Mouse (Mus musculus): ENCODE measurements around the gene Gm43552. TPM values are rescaled to one million over a fixed set of nuclear protein-coding genes. Genes with fewer than 3 reads are reported as not detected.

Gm43552 gene
- total RNA-seq, 2 experiments from 2014 or later: not detected

DNA sequence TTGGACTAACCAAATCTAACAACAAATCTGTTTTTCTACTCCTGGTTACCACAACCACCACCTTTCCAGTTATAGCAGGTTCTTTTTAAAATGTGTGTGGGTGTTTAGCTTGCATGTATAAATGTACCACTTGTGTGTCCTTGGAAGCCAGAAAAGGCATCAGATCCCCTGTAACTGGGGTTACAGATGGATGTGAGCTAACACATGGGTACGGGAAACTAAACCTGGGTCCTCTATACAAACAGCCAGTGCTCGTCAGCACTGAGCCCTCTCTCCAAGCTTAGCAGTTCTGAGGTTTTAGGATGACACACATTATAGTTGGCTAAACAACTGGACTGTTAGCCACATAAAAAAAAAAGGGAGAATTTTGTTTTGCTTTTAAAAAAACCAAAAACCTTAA lies 106.9 kb downstream of the Gm43552 start:
- no peak for DNase-seq (ENCODE audit: low spot score)

Other genes starting within 250 kb of the Gm43552 start
- 10 to 100 TPM; 29.6 to 30.1 TPM for gene Rfc1, start 157.2 kb downstream of the Gm43552 start, total RNA-seq (2021)
- gene Klb, start 144.5 kb downstream of the Gm43552 start, total RNA-seq (2021): under 1 TPM; 0.18 to 0.26 TPM
- 100 to 1,000 TPM; 558 to 781 TPM for gene Rpl9, start 101.4 kb downstream of the Gm43552 start, total RNA-seq (2021)
- 10 to 100 TPM; 44.5 to 51.0 TPM for gene Lias, start 101.3 kb downstream of the Gm43552 start, total RNA-seq (2021)
- gene Ugdh, start 56.9 kb downstream of the Gm43552 start, total RNA-seq (2021): 10 to 100 TPM in 1 of 2 experiments, 1 to 10 TPM in 1; 6.9 to 13.1 TPM
- 10 to 100 TPM; 29.6 to 39.0 TPM for gene Smim14, start 44.4 kb upstream of the Gm43552 start, total RNA-seq (2021)
- 10 to 100 TPM; 61.4 to 72.0 TPM for gene Ube2k, start 44.4 kb upstream of the Gm43552 start, total RNA-seq (2021)
- gene Pds5a, start 205.4 kb upstream of the Gm43552 start, total RNA-seq (2021): 10 to 100 TPM; 43.1 to 44.7 TPM

Measured in gastrocnemius, adult 18-20 months (tissue).